ENCODE assay signal across 1 mouse cellular context in the genomic region with DNA sequence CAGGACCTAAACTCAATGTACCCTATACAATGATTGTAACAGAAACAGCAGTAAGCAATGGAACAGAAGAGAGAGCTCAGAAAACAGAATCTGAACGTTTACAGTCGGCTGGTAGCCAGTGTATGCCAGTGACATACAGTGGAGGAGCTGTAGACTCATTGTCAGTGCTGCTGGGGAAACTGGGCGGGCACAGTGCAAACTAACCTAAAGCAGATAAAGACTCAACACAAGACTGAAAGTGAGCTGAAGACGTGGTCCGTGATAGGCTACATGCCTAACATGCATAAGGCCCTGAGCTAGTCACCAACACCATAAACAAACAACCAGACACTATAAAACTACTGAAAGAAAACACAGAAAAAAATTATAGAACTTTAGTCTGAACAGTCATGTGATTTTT.
TF ChIP-seq lines count a peak whose summit lies in the region.

No protein-coding gene starts in this region.

TF ChIP-seq in MEL, 35 proteins besides CTCF, POLR2A, EP300 and RAD21 (continued from another document):
- TF ChIP-seq MAFK (IDR thresholded peaks at IDR 0.05; ENCODE audit: borderline replicate concordance, low read depth, low read length) (no peak), E2F4 (IDR thresholded peaks at IDR 0.05; ENCODE audit: borderline replicate concordance, low read depth, low read length) (no peak)
